Mouse (Mus musculus) bone marrow, adult 2 months (tissue): ENCODE measurements around the gene Rdh9. TPM values are rescaled to one million over a fixed set of nuclear protein-coding genes. Genes with fewer than 3 reads are reported as not detected.
"Not testable (repeated sequence)": the region's sequence is repeated elsewhere in the genome, so short reads cannot be mapped to it uniquely, and the experiment has no call there.

Source experiments
- H3K27ac ChIP-seq: fragments of 200-500 bp; 2 replicates; pipeline ENCODE4 v1.5.1; 2012; ENCODE audit warnings: low read depth, mild to moderate bottlenecking, control low read depth, inconsistent platforms, low read length; ENCODE audit not compliant: control insufficient read depth, poor library complexity, insufficient read depth
- H3K4me1 ChIP-seq: fragments of 200-500 bp; 2 replicates; pipeline ENCODE4 v1.6.1; 2011; ENCODE audit warnings: low read length; ENCODE audit not compliant: control insufficient read depth, insufficient read depth
- H3K4me3 ChIP-seq: fragments of 200-500 bp; replicated peaks from 2 replicates; pipeline ENCODE3; 2011; ENCODE audit warnings: mild to moderate bottlenecking, low read depth, low read length, control low read depth; ENCODE audit not compliant: control insufficient read depth
- CTCF ChIP-seq: fragments of 200-500 bp; IDR thresholded peaks from 2 replicates; pipeline ENCODE4 v1.5.1; 2011; ENCODE audit warnings: low read length, control low read depth; ENCODE audit not compliant: control insufficient read depth, insufficient read depth
- POLR2A ChIP-seq: fragments of 200-500 bp; IDR thresholded peaks from 2 replicates; pipeline ENCODE4 v1.6.1; 2011; ENCODE audit warnings: low read depth, mild to moderate bottlenecking, control low read depth, low read length, borderline replicate concordance; ENCODE audit not compliant: control insufficient read depth
- WGBS: fragments of 180-500 bp; shearing (Covaris S2); methylation state at CpG from one replicate; pipeline ENCODE4 v1.1.7; 2018; 5-methylcytosine and 5-hydroxymethylcytosine counted together
- polyA plus RNA-seq: library from polyadenylated mRNA; stranded (reverse); fragments of >200 nt; gene quantifications from 2 replicates; pipeline ENCODE4 v1.2.4, GENCODE M21; 2011; ENCODE audit warnings: low replicate concordance; ENCODE audit not compliant: missing spikeins, insufficient read depth, insufficient read length

The Rdh9 gene
- polyA plus RNA-seq, 1 experiment = 0.55 TPM

GRCm38 (mm10) chr10:127766564-127766963, 9.6 kb upstream of the Rdh9 start:
- no peak for TF ChIP-seq POLR2A
- TF ChIP-seq CTCF = no peak
- WGBS = 84% methylated on average over 1 of the region's 1 CpGs
- H3K27ac ChIP-seq = no peak overlapping the region

DNA sequence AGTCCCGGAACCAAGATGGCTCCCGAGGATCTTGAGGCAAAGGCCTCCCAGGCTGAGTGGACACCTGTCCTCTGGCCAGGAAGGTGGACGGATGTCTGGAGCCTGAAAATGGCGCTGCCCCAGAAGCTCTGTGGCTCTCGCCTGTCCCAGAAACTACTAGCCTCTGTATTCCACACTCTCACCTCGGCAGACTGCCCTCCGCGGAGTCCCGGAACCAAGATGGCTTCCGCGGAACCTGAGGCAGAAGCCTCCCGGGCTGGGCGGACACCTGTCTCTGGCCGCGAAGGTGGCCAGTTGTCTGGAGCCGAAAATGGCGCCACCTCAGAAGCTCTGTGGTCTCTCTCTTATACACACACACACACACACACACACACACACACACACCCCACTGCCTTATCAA, 6.1 kb downstream of the Rdh9 start:
- H3K4me1 ChIP-seq, H3K27ac ChIP-seq, H3K4me3 ChIP-seq: not testable (repeated sequence)
- WGBS = 90% methylated on average over 17 of the region's 17 CpGs

More at GRCm38 (mm10) chr10:127766564-127766963, 9.6 kb upstream of the Rdh9 start:
- Histone ChIP-seq H3K4me1 (no peaks in the 10 kb centered on the region), H3K4me3 (no peak overlapping the region)

- not testable (repeated sequence) for H3K27ac ChIP-seq, H3K4me1 ChIP-seq, H3K4me3 ChIP-seq
- 77% methylated on average over 1 of the region's 1 CpGs for WGBS
Measured at GRCm38 (mm10) chr10:127785411-127785810, 9.2 kb downstream of the Rdh9 start.

DNA sequence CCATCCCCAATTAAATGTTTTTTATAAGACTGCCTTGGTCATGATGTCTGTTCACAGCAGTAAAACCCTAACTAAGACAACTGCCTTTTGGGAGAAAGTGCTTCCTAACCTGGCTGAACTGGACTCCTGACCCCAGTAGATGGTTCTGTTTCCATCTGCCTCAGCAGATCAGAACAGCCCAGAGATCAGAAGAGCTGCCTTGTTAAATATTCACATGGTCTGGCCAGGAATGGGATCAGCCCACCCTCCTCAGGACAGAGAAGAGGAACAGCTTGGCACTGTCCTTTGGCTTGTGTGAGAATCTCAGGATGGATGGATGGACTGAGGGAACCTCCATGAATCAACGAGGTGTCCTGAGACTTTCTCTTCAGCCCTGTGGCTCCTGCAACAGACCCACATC, 23.1 kb downstream of the Rdh9 start:
- Histone ChIP-seq H3K4me1 (no peaks in the 10 kb centered on the region), H3K4me3 (no peak overlapping the region), H3K27ac (no peak overlapping the region)
- WGBS = 53% methylated on average over 1 of the region's 1 CpGs
- TF ChIP-seq CTCF (no peak), POLR2A (no peak)

GRCm38 (mm10) chr10:127800891-127801290, 24.7 kb downstream of the Rdh9 start, which contains the start of gene Rdh16:
Rdh16 (plus strand) TSS chr10:127801152.
- 79% methylated on average over 6 of the region's 6 CpGs for WGBS
- H3K27ac ChIP-seq = no peak within 1 kb of the TSS
- no peak within 1 kb of the TSS for H3K4me3 ChIP-seq
- TF ChIP-seq POLR2A (no peak), CTCF (no peak)
- H3K4me1 ChIP-seq = no peaks in the 10 kb centered on the region

DNA sequence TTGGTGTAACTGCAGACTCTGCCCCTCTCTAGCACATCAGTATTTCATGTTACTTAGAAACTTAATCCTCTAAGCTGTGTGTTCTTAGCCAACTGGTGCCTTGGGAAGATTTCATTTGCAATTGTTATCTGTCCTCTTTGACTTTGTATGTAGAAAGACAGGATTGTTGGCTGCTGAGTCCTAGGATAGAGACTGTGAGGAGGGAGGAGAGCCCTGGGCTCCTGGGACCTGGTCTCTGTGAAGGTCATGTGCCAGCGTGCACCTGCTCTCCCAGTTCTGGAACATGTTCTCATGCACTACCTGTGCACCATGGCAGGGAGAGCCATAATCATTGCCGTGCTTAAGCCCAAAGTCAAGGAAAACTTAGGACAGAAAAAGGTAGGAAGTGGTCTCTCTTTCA, 25.4 kb downstream of the Rdh9 start:
- 90% methylated on average over 2 of the region's 2 CpGs for WGBS
- Histone ChIP-seq H3K4me3 (no peak overlapping the region), H3K27ac (no peak overlapping the region), H3K4me1 (no peaks in the 10 kb centered on the region)
- TF ChIP-seq CTCF (no peak), POLR2A (no peak)

DNA sequence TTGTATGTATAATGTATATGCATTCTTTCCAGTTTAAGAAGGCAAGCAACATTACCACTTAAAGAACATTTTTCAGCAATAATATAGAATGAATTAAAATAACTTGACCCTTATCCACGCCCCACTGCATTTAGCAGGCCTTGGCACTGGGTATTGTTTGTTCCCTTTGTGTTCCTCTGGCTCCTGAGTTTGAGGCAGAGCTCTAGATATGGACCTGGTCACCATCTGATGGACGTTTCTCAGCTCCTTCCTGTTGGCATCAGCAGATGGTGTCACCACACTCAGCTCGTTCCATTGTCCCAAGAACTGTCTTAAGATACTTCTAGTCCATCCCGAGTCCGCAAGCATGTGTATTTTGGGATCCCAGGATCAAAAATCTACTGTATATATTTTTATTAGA, 26.1 kb downstream of the Rdh9 start:
- Histone ChIP-seq H3K27ac (no peak overlapping the region), H3K4me1 (no peaks in the 10 kb centered on the region), H3K4me3 (no peak overlapping the region)
- 66% methylated on average over 5 of the region's 5 CpGs for WGBS
- TF ChIP-seq POLR2A (no peak), CTCF (no peak)

- WGBS = 62% methylated on average over 7 of the region's 7 CpGs
- Histone ChIP-seq H3K27ac (no peak overlapping the region), H3K4me1 (no peaks in the 10 kb centered on the region), H3K4me3 (no peak overlapping the region)
- TF ChIP-seq POLR2A = no peak
- no peak for TF ChIP-seq CTCF
Measured at GRCm38 (mm10) chr10:127804416-127804815, 28.2 kb downstream of the Rdh9 start.

GRCm38 (mm10) chr10:127815888-127816287, 39.7 kb downstream of the Rdh9 start:
- Histone ChIP-seq H3K27ac (no peak overlapping the region), H3K4me1 (no peaks in the 10 kb centered on the region), H3K4me3 (no peak overlapping the region)
- TF ChIP-seq CTCF (no peak), POLR2A (no peak)

DNA sequence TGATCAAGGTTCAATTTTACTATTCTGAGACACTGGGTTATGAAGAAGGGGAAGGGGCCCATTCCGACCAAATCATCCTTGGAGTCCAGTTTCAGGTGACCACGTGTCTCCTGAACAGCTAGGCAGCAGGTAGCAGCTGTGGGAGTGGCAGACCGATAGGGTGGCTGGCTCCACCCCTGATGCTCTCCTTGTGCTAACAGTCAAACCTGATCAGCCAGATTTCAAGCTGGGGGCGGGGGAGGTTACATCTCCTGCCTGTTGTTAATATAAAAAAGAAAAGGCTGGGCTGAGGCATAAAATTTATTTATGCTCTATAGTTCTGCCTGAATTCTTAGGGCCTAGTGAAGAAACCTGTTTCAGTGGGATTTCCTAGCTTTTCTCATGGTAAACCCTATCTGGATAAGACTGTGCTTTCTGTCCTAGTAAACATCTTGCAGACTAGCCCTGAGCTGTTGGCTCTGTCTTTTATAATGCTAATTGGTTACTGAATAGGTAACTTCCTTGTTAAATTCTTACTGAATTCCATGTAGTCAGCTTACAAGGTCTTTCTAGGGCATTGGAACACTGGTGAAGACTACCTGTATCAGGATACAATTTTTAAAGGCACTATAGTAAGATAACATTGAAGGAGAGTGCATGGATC, 41.2 kb downstream of the Rdh9 start:
- H3K27ac ChIP-seq, H3K4me1 ChIP-seq: not testable (repeated sequence)
- WGBS = 72% methylated on average over 4 of the region's 4 CpGs

GRCm38 (mm10) chr10:127821806-127822205, 45.6 kb downstream of the Rdh9 start:
- WGBS = 61% methylated on average over 2 of the region's 2 CpGs

More for the DNA sequence above, 41.2 kb downstream of the Rdh9 start:
- H3K4me3 ChIP-seq = not testable (repeated sequence)

More at GRCm38 (mm10) chr10:127821806-127822205, 45.6 kb downstream of the Rdh9 start:
- not testable (repeated sequence) for H3K4me3 ChIP-seq, H3K4me1 ChIP-seq, H3K27ac ChIP-seq
